Mouse (Mus musculus) left cerebral cortex, adult 18-20 months (tissue): ENCODE data around the gene Olfr1419. TPM values are rescaled to one million over a fixed set of nuclear protein-coding genes. Genes with fewer than 3 reads are reported as not detected.

Experiments used
- microRNA-seq, 2 experiments: library from miRNA; unstranded; fragments of <30 nt; microRNA quantifications; one replicate each; pipeline ENCODE4 v1.2.0; 2021
- total RNA-seq, 2 experiments: library from RNA; stranded (reverse); gene quantifications; 2 replicates each; pipeline ENCODE4 v1.2.3; 2021

The Olfr1419 gene
- total RNA-seq, 2 experiments from 2014 or later = not detected

Small RNA genes lying within 50 kb of the gene (microRNA-seq; reads per million reads assigned to microRNA genes)
- 4.0 to 7.4 reads per million in 2 experiments for gene Mir6994

Other genes starting within 250 kb of the Olfr1419 start
- gene Ms4a3, start 234.3 kb downstream of the Olfr1419 start, total RNA-seq = not detected
- not detected for gene Oosp2, start 214.5 kb downstream of the Olfr1419 start, total RNA-seq
- gene Oosp1, start 184.0 kb downstream of the Olfr1419 start, total RNA-seq = not detected
- not detected for gene Oosp3, start 178.1 kb downstream of the Olfr1419 start, total RNA-seq
- not detected for gene Gif, start 127.6 kb downstream of the Olfr1419 start, total RNA-seq
- gene Mrpl16, start 104.7 kb downstream of the Olfr1419 start, total RNA-seq = 10 to 100 TPM; 39.3 to 43.3 TPM
- gene Stx3, start 55.7 kb downstream of the Olfr1419 start, total RNA-seq = 10 to 100 TPM; 29.5 to 30.8 TPM
- not detected for gene Olfr1417, start 35.9 kb downstream of the Olfr1419 start, total RNA-seq
- gene Olfr1418, start 14.0 kb downstream of the Olfr1419 start, total RNA-seq = not detected
- not detected for gene Olfr1420, start 11.5 kb upstream of the Olfr1419 start, total RNA-seq
- 10 to 100 TPM; 20.4 to 22.4 TPM for gene Patl1, start 37.3 kb upstream of the Olfr1419 start, total RNA-seq
- 10 to 100 TPM; 55.9 to 58.2 TPM for gene Osbp, start 90.8 kb upstream of the Olfr1419 start, total RNA-seq
- not detected for gene Olfr1423, start 166.2 kb upstream of the Olfr1419 start, total RNA-seq
- gene Olfr1424, start 187.6 kb upstream of the Olfr1419 start, total RNA-seq = not detected
- not detected for gene Olfr1425, start 202.6 kb upstream of the Olfr1419 start, total RNA-seq
- not detected for gene Olfr1426, start 216.9 kb upstream of the Olfr1419 start, total RNA-seq
- not detected for gene Olfr1427, start 228.2 kb upstream of the Olfr1419 start, total RNA-seq
- not detected for gene Olfr1428, start 240.8 kb upstream of the Olfr1419 start, total RNA-seq
- gene Olfr76, start 248.1 kb upstream of the Olfr1419 start, total RNA-seq = not detected